Mouse (Mus musculus) activated CD4-positive, CD25-positive, alpha-beta regulatory T cell, adult 9 weeks (primary cell): ENCODE measurements around the gene Lce1c. TPM values are rescaled to one million over a fixed set of nuclear protein-coding genes. Genes with fewer than 3 reads are reported as not detected.

Source experiments
- polyA plus RNA-seq: library from polyadenylated mRNA; unstranded; fragments of 100-300 nt; shearing (Covaris generic); gene quantifications from one replicate; pipeline ENCODE4 v1.2.1, GENCODE M21; 2017

Lce1c gene
- not detected for polyA plus RNA-seq

DNA sequence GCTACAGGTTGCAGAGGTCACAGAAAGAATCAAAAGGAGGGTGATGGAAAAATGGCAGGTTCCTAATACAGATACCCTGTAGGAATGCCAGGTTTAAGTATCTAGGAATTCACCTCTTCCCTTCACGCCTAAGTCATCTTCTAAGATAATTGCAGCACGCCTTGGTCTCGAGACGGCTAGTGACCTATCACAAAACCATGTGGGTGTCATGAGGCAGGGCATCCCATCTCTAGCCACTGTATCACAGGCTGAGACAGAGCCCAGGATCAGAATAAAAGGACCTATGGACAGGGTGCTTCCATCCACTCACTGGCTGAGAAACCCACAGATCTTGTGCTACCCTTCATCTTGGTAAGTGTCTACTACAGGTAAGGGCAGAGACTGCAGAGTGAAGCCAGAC lies at the start of gene Lce1c:
Lce1c (plus strand) TSS at position 301 of the 400 bp plus-strand sequence.

DNA sequence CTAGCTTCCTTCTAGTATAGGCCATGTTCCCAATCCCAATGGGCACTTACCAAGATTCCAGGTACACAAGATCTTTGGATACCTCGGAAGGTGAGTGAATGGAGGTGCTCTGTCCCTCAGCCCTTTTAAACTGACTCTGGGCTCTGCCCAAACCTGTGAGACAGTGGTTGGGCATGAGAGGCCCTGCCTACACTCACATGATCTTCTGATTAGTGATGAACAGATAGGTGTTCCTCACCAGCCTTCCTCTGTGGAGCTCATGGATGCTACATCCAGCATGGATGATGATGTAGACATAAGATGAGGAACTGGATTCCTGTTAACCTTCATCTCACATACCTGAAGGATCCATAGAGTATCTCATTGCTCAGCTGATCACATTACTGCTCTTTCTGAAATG lies 30.8 kb upstream of the Lce1c start, which contains the start of gene Lce1a1:
Lce1a1 (minus strand) TSS at position 101 of the 400 bp plus-strand sequence.

DNA sequence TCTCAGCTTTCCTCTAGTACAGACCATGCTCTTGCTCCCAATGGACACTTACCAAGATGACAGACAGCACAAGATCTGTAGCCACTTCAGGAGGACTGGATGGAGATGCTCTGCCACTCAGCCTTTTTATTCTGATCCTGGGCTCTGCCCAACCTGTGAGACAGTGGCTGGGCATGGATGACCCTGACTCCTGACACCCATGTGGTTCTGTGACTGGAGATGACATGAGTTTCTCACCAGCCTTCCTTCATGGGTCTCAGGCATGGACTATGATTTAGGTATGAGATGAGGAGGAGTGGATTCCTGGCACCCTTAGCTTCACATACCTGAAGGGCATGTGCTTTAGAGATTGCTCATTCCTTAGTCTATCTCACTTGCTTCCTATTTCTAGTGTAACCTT lies 22.2 kb upstream of the Lce1c start, which contains the start of gene Lce1b:
Lce1b (minus strand) TSS at position 101 of the 400 bp plus-strand sequence.

DNA sequence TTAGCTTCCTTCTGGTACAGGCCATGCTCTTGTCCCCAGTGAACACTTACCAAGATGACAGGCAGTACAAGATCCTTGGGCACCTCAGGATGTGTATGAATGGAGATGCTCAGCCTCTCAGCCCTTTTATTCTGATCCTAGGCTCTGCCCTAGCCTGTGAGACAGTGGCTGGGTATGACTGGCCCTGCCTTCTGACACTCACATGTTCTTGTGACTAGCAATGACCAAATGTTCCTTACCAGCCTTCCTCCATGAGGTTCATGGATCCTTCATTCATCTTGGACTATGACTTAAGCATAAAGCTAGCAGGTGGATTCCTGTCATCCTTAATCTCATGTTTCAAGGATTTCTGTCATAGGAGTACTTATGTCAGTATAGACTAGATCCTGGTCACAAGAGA lies 8.8 kb upstream of the Lce1c start, which contains the start of gene Lce1a2:
Lce1a2 (minus strand) TSS at position 101 of the 400 bp plus-strand sequence.

DNA sequence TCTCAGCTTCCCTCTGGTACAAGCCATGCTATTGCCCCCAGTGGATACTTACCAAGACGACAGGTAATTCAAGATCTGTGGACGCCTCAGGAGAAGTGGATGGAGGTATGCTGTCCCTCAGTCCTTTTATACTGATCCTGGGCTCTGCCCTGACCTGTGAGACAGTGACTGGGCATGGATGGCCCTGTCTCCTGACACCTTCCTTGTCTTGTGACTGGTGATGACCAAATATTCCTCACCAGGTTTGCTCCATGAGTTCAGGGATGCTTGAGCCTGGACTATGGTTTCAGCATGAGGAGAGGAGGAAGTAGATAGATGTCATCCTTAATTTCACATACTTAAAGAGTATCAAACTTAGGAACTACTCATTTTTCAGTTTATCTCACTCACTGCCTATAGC lies 8.1 kb downstream of the Lce1c start, which contains the start of gene Lce1d:
Lce1d (minus strand) TSS at position 101 of the 400 bp plus-strand sequence.

DNA sequence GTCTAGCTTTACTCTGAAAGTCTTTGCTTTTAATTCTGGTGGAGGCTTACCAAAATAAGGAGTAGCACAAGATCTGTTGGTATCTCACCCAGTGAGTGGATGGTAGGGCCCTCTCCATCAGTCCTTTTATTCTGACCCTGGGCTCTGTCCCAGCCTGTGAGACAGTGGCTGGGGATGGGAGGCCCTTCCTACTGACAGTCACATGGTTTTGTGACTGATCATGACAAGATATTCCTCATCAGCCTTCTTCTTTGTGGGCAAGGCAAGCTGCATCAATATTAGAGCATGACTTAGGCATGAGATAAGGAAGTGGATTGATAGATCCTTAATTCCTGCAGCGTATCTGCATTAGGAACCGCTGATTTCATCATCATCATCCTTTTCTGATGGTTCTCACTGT lies 29.9 kb downstream of the Lce1c start, which contains the start of gene Lce1e:
Lce1e (minus strand) TSS at position 101 of the 400 bp plus-strand sequence.

DNA sequence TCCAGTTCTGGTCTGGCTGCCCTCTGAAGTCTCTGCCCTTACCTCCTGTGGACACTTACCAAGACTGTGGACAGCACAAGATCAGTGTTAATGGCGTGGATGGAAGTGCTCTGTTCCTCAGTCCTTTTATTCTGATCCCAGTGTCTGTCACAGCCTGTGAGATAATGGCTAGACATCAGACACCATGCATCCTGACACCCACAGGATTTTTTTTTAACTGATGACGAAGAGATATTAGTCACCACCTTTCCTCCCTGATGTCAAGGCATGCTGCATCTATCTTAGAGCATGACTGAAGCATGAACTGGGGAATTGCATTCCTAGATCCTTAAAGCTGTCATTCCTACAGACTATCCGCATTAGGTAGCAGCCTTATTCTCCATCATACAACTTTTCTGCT lies 41.2 kb downstream of the Lce1c start, which contains the start of gene Lce1f:
Lce1f (minus strand) TSS at position 101 of the 400 bp plus-strand sequence.

Other genes with a start within 250 kb of the Lce1c start
- gene Gm9774, start 249.8 kb upstream of the Lce1c start, polyA plus RNA-seq: 17.2 TPM
- gene Sprr2k, start 246.7 kb upstream of the Lce1c start, polyA plus RNA-seq: not detected
- gene Sprr1b, start 240.5 kb upstream of the Lce1c start, polyA plus RNA-seq: not detected
- gene Sprr3, start 220.5 kb upstream of the Lce1c start, polyA plus RNA-seq: not detected
- gene Sprr1a, start 193.4 kb upstream of the Lce1c start, polyA plus RNA-seq: not detected
- gene Sprr4, start 178.8 kb upstream of the Lce1c start, polyA plus RNA-seq: not detected
- not detected for gene 2310046K23Rik, start 144.7 kb upstream of the Lce1c start, polyA plus RNA-seq
- not detected for gene Ivl, start 105.5 kb upstream of the Lce1c start, polyA plus RNA-seq
- gene Smcp, start 90.2 kb upstream of the Lce1c start, polyA plus RNA-seq: not detected
- gene 2210017I01Rik, start 71.8 kb upstream of the Lce1c start, polyA plus RNA-seq: not detected
- not detected for gene Lce6a, start 57.6 kb upstream of the Lce1c start, polyA plus RNA-seq
- not detected for gene Lce1a1, start 30.9 kb upstream of the Lce1c start, polyA plus RNA-seq
- gene Lce1b, start 22.3 kb upstream of the Lce1c start, polyA plus RNA-seq: not detected
- not detected for gene Lce1a2, start 8.9 kb upstream of the Lce1c start, polyA plus RNA-seq
- not detected for gene Lce1d, start 8.0 kb downstream of the Lce1c start, polyA plus RNA-seq
- gene Lce1e, start 29.8 kb downstream of the Lce1c start, polyA plus RNA-seq: not detected
- gene Lce1f, start 41.1 kb downstream of the Lce1c start, polyA plus RNA-seq: not detected
- gene Gm38119, start 59.8 kb downstream of the Lce1c start, polyA plus RNA-seq: not detected
- gene Lce1g, start 73.1 kb downstream of the Lce1c start, polyA plus RNA-seq: not detected
- gene Lce1h, start 85.8 kb downstream of the Lce1c start, polyA plus RNA-seq: not detected
- gene Lce1i, start 99.7 kb downstream of the Lce1c start, polyA plus RNA-seq: not detected
- gene Lce1j, start 111.3 kb downstream of the Lce1c start, polyA plus RNA-seq: not detected
- not detected for gene Lce1k, start 128.6 kb downstream of the Lce1c start, polyA plus RNA-seq
- not detected for gene Kprp, start 148.0 kb downstream of the Lce1c start, polyA plus RNA-seq
- gene Lce1l, start 172.0 kb downstream of the Lce1c start, polyA plus RNA-seq: not detected
- gene 2310050C09Rik, start 191.0 kb downstream of the Lce1c start, polyA plus RNA-seq: not detected
- gene Lce3a, start 247.0 kb downstream of the Lce1c start, polyA plus RNA-seq: not detected